Mouse (Mus musculus) myocyte (in vitro differentiated cells): ENCODE results near the gene Emid1. TPM values are rescaled to one million over a fixed set of nuclear protein-coding genes. Genes with fewer than 3 reads are reported as not detected.

Experiments
- H3K27me3 ChIP-seq: one replicate; pipeline ENCODE4 v1.6.1; 2011; ENCODE audit not compliant: control insufficient read depth, insufficient read depth, insufficient read length
- H3K36me3 ChIP-seq: one replicate; pipeline ENCODE4 v1.6.1; 2011; ENCODE audit not compliant: control insufficient read depth, insufficient read depth
- H3K4me2 ChIP-seq: one replicate; pipeline ENCODE4 v1.6.1; 2011; ENCODE audit warnings: low read depth, control low read depth
- H3K4me3 ChIP-seq: one replicate; pipeline ENCODE4 v1.5.1; 2011; ENCODE audit warnings: mild to moderate bottlenecking, control low read depth, moderate library complexity
- H3K79me2 ChIP-seq: one replicate; pipeline ENCODE4 v1.6.1; 2011; ENCODE audit not compliant: control insufficient read depth, insufficient read depth
- H3ac ChIP-seq: one replicate; pipeline ENCODE4 v1.6.1; 2011; ENCODE audit not compliant: control insufficient read depth, insufficient read length
- CEBPB ChIP-seq: IDR thresholded peaks from 2 replicates; pipeline ENCODE4 v1.6.1; 2011; ENCODE audit warnings: mild to moderate bottlenecking, moderate library complexity; ENCODE audit not compliant: poor library complexity, insufficient read depth, severe bottlenecking
- E2F4 ChIP-seq: IDR thresholded peaks from one replicate; pipeline ENCODE4 v1.6.1; 2011; ENCODE audit warnings: mild to moderate bottlenecking, control low read depth, moderate library complexity; ENCODE audit not compliant: insufficient read depth
- MAX ChIP-seq: IDR thresholded peaks from one replicate; pipeline ENCODE4 v1.6.1; 2011; ENCODE audit warnings: low read depth, mild to moderate bottlenecking, control low read depth
- MYOD1 ChIP-seq, 3 experiments: IDR thresholded peaks; one replicate each; pipeline ENCODE4 v1.6.1; 2011; ENCODE audit warnings: control low read depth in 2 of 3, low read depth in 2 of 3, mild to moderate bottlenecking in 2 of 3, moderate library complexity in 1 of 3; ENCODE audit not compliant: insufficient read length in 2 of 3, control insufficient read depth in 1 of 3
- MYOG ChIP-seq, 3 experiments: IDR thresholded peaks; one replicate each; pipeline ENCODE4 v1.6.1; 2011; ENCODE audit warnings: control low read depth in 2 of 3, low read depth in 2 of 3, mild to moderate bottlenecking in 2 of 3; ENCODE audit not compliant: insufficient read length in 2 of 3, control insufficient read depth in 1 of 3, insufficient read depth in 1 of 3
- POLR2A ChIP-seq: IDR thresholded peaks from one replicate; pipeline ENCODE4 v1.6.1; 2011; ENCODE audit warnings: low read depth, mild to moderate bottlenecking, control low read depth, moderate library complexity; ENCODE audit not compliant: insufficient read length
- POLR2AphosphoS2 ChIP-seq: IDR thresholded peaks from one replicate; pipeline ENCODE4 v1.6.1; 2011; ENCODE audit warnings: low read depth, control low read depth; ENCODE audit not compliant: insufficient read length
- REST ChIP-seq: IDR thresholded peaks from one replicate; pipeline ENCODE4 v1.6.1; 2011; ENCODE audit warnings: mild to moderate bottlenecking, control low read depth, moderate library complexity; ENCODE audit not compliant: insufficient read depth, insufficient read length
- SRF ChIP-seq: IDR thresholded peaks from one replicate; pipeline ENCODE4 v1.6.1; 2011; ENCODE audit warnings: low read depth; ENCODE audit not compliant: control insufficient read depth, insufficient read length
- TCF12 ChIP-seq: IDR thresholded peaks from one replicate; pipeline ENCODE4 v1.6.1; 2011; ENCODE audit warnings: mild to moderate bottlenecking, control low read depth; ENCODE audit not compliant: poor library complexity, insufficient read depth, severe bottlenecking
- TCF3 ChIP-seq: IDR thresholded peaks from one replicate; pipeline ENCODE4 v1.6.1; 2011; ENCODE audit warnings: low read depth, control low read depth; ENCODE audit not compliant: insufficient read length
- USF1 ChIP-seq: IDR thresholded peaks from one replicate; pipeline ENCODE4 v1.6.1; 2011; ENCODE audit warnings: low read depth, mild to moderate bottlenecking, control low read depth, moderate library complexity
- polyA plus RNA-seq: library from polyadenylated mRNA; unstranded; fragments of >200 nt; fragmentation: generic; extraction: Trizol; gene quantifications from one replicate; pipeline ENCODE4 v1.2.1, GENCODE M21; 2012; ENCODE audit warnings: missing spikeins

Gene Emid1
- polyA plus RNA-seq, 1 experiment, result 0.04 TPM

- Histone ChIP-seq H3K36me3 (no peaks in the 10 kb centered on the region), H3K4me2 (no peak overlapping the region), H3K27me3 (peaks cover 41% of the 10 kb centered on the region), H3ac (no peak overlapping the region), H3K79me2 (no peaks in the 10 kb centered on the region), H3K4me3 (no peak overlapping the region)
- TF ChIP-seq USF1, result no peak
- TF ChIP-seq E2F4, result no peak
Observed at GRCm38 (mm10) chr11:5138642-5139041, 13.4 kb downstream of the Emid1 start.

GRCm38 (mm10) chr11:5135914-5136313 lies 16.1 kb downstream of the Emid1 start:
- Histone ChIP-seq H3K4me3 (no peak overlapping the region), H3ac (no peak overlapping the region), H3K27me3 (peaks cover 39% of the 10 kb centered on the region), H3K4me2 (no peak overlapping the region), H3K79me2 (no peaks in the 10 kb centered on the region), H3K36me3 (no peaks in the 10 kb centered on the region)
- TF ChIP-seq TCF12, result no peak
- no peak for TF ChIP-seq POLR2A
- TF ChIP-seq REST, result no peak
- no peak for TF ChIP-seq MAX
- TF ChIP-seq E2F4, result no peak
- no peak for TF ChIP-seq POLR2AphosphoS2
- no peak for TF ChIP-seq SRF
- no peak for TF ChIP-seq TCF3
- TF ChIP-seq USF1, result no peak
- no peak for TF ChIP-seq CEBPB
- TF ChIP-seq MYOG (IDR thresholded peaks at IDR 0.05; ENCODE audit: control insufficient read depth in 1 of 3, insufficient read depth in 1 of 3, insufficient read length in 2 of 3, low read depth in 2 of 3), result no peak

- no peak for TF ChIP-seq MYOG (IDR thresholded peaks at IDR 0.05; ENCODE audit: control insufficient read depth in 1 of 3, insufficient read depth in 1 of 3, insufficient read length in 2 of 3, low read depth in 2 of 3)
- H3K4me3 ChIP-seq, result no peak overlapping the region
- peaks cover 27% of the 10 kb centered on the region for H3K27me3 ChIP-seq
Observed at GRCm38 (mm10) chr11:5132751-5133150, 19.3 kb downstream of the Emid1 start.

GRCm38 (mm10) chr11:5130111-5130665 lies 21.9 kb downstream of the Emid1 start:
- Histone ChIP-seq H3K4me2 (no peak overlapping the region), H3K36me3 (no peaks in the 10 kb centered on the region), H3K79me2 (no peaks in the 10 kb centered on the region), H3K4me3 (no peak overlapping the region), H3K27me3 (peaks cover 14% of the 10 kb centered on the region), H3ac (no peak overlapping the region)
- TF ChIP-seq MYOG (IDR thresholded peaks at IDR 0.05; ENCODE audit: control insufficient read depth in 1 of 3, insufficient read depth in 1 of 3, insufficient read length in 2 of 3, low read depth in 2 of 3) (peak in 1 of 3 experiments; percentile 6), SRF (no peak)

More at GRCm38 (mm10) chr11:5132751-5133150, 19.3 kb downstream of the Emid1 start:
- Histone ChIP-seq H3K79me2 (no peaks in the 10 kb centered on the region), H3ac (no peak overlapping the region), H3K4me2 (no peak overlapping the region), H3K36me3 (no peaks in the 10 kb centered on the region)

- H3K4me2 ChIP-seq, result no peak overlapping the region
- H3K27me3 ChIP-seq, result peaks cover 3% of the 10 kb centered on the region
- H3K4me3 ChIP-seq, result no peak overlapping the region
- H3K79me2 ChIP-seq, result no peaks in the 10 kb centered on the region
- no peaks in the 10 kb centered on the region for H3K36me3 ChIP-seq
- no peak overlapping the region for H3ac ChIP-seq
- TF ChIP-seq TCF3 (no peak), MYOD1 (IDR thresholded peaks at IDR 0.05; ENCODE audit: control insufficient read depth in 1 of 3, insufficient read length in 2 of 3, low read depth in 2 of 3) (no peak), TCF12 (no peak), REST (no peak), MAX (no peak), SRF (no peak), MYOG (IDR thresholded peaks at IDR 0.05; ENCODE audit: control insufficient read depth in 1 of 3, insufficient read depth in 1 of 3, insufficient read length in 2 of 3, low read depth in 2 of 3) (no peak), POLR2AphosphoS2 (no peak), USF1 (no peak), POLR2A (no peak), CEBPB (no peak), E2F4 (no peak)
Observed at GRCm38 (mm10) chr11:5129035-5129480, 23.0 kb downstream of the Emid1 start.

- peak overlapping the region; percentile 21 for H3K4me2 ChIP-seq
- no peak overlapping the region for H3K4me3 ChIP-seq
- H3K79me2 ChIP-seq, result no peaks in the 10 kb centered on the region
- H3K27me3 ChIP-seq, result no peaks in the 10 kb centered on the region
- TF ChIP-seq USF1 (no peak), CEBPB (peak; percentile 82)
- H3K36me3 ChIP-seq, result no peaks in the 10 kb centered on the region
- no peak overlapping the region for H3ac ChIP-seq
Observed at GRCm38 (mm10) chr11:5125713-5126112, 26.3 kb downstream of the Emid1 start.
